Mouse (Mus musculus) adrenal gland, adult 10 weeks (tissue): ENCODE data around the gene Pkd2l1. TPM values are rescaled to one million over a fixed set of nuclear protein-coding genes. Genes with fewer than 3 reads are reported as not detected.

Experiments used
- polyA plus RNA-seq: library from polyadenylated mRNA; stranded (reverse); fragments of 350-450 nt; fragmentation: Illumina TruSeq; extraction: RNeasy Lipid Tissue Mini Kit (QIAGEN cat#74804); gene quantifications from one replicate; pipeline ENCODE4 v1.2.3, GENCODE M21; 2014; ENCODE audit warnings: low read depth, low replicate concordance

Pkd2l1 gene
- not detected for polyA plus RNA-seq

DNA sequence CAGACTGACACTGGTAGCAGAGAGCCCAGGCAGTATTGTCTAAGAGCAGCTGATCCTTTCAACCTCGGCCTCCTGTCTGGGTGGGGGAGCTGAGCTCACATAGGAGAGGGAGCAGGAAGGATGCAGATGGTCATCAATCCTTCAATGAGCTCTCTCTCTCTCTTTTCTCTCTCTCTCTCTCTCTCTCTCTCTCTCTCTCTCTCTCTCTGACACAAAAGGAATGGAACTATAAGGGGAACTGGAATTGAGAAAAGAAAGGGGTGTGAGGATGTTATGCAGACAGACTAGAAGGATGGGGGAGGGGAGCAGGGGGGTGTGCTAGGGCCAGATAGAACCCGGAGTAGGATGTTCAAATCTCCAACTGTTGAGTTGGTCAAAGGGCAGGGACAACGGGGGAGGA is at the start of gene Pkd2l1:
Gene Pkd2l1 (minus strand): TSS at position 101 of the 400 bp plus-strand sequence.

DNA sequence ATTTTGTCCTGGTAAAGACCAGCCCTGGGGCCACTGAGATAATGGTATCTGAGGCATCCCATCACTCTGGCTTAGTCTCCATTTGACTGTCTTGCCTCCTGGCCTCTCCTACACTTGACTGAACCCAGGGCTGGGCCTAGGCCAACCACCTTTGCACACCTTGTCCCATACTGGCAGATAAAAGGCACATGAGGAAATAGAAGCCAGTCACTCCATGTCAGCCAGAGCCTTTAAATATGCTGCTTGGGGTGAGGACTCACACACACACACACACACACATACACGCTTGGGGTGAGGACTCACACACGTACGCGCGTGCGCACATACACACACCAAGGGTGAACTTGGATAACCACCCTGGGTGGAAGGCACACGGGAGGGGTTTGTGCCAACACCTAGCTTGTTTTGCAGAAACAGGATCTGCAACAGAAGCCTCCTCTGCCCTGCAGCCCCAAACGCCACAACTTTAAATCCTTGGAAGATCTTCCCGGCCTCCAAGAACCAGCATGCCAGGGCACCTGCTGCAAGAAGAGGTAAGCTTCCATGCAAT is 10.8 kb upstream of the Pkd2l1 start, which contains the start of gene Scd3:
Gene Scd3 (plus strand): TSS at position 255 of the 550 bp plus-strand sequence.

DNA sequence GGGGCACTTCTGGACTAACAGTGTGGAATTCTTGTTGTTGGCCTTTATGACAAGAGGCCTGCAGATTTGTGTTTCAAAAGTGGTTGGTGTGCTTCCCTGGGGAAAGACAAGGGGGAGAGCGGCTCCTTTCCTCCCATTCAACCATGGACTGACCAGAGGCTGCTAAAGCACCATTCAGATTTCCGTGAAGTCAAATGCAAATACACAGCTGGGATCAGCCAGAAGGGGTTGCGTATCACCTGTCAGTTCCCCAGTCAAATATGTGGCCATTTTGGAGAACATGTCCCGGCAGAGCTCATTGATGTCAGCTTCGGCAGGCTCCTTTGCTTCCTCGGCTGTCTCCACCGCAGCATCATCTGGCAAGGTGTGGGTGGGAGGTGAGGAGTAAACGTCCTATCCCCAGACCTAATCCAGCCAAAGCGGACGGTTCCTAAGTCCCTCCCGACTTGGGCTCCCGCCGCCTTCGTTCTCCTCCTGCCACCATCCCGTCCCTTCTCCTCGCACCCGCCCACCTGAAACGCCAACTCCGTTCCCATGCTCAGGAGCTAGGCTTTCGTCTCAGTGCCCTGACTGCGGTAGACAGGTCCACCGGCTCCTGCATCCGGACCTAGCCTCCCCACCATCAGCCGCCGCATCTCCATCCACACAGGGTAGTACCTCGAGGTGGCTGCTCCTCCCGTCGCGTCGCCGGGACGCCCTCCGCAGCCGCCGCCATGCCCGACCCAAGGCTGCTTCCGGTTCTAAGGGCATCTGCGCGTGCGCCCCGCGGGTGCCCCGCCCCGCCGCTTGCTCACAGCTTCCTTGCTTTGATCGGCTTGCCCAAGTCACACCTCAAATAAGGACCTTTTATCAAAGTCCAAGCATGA is 46.3 kb downstream of the Pkd2l1 start, which contains the start of gene Bloc1s2:
Gene Bloc1s2 (minus strand): TSS at position 745 of the 866 bp plus-strand sequence.

DNA sequence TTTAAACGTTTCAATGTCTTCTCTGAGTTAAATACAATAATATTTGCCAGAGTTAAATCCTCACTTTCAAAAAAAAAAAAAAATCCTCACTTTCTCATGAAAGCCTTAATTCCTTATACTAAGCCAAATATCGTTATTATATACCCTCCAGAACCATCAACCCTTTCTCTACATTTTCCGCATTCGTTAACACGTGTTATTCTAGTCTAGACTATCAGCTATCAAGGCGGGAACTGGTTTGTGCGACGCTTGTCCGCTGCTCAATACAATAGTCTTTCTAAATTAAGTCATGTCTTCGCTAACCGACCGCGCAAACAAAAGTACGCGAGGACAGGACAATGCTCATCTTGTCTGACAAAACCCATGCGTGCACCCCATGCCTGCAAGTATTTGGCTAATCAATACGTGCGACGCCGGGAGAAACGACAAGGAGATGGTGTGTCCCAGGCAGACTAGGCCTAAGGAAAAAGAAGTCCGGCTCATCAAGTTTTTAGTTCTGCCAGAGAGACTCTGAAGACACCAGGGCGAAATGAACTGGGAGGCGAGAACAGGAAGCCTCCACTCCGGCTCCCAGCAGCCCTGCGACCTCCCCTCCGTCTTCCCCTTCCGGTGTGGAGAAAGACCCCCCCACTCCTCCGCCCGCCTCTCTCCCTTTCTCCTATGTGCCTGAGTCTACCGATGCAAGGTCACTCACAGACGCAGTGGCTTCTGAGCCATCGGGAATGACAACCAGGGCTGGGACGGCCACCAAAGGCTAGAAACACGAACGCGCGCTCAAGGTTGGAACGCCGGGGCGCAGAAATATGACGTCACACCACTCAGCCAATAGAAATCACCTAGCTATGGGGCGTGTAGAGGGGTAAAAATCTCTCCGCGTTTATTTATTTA is 56.9 kb downstream of the Pkd2l1 start, which contains the start of gene Cwf19l1:
Gene Cwf19l1 (minus strand): TSS at position 805 of the 888 bp plus-strand sequence.

DNA sequence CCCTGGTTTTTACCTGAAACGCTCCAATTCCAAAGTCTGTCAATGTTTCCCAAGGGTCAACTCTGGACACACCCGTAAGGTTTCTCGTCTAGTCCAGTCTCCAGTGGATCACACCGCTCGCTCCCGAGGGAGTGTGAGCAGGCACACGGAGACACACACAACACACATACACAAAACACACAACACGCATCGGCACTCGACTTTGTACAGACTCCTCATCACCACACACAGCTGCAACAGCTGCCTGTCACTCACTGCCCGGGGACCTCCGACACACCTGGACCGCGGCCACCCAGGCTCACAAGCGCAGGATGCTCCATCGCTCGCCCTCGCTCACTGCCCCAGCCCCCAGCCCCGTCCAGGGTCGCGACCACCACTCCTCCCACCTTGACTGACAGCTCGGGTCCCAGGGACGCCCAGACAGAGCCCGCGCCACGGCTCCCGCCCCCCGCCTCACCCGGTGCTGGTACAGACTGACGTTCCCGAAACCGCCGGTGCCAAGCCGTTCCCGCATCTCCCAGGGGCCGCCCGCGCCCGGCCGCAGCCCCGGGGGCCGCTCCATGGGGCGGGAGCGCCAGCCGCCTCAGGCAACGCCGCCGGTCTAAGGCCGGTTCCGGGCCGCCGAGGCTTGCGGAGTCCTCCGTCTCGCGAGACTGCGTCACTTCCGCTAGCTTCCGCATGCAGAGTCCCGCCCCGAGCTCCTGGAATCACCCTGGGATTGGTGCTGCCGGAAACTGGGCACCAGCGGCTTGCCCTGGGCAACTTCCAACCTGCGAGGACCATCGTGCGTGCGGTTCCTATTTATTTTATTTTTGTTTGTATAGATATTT is 85.2 kb downstream of the Pkd2l1 start, which contains the start of gene Chuk:
Gene Chuk (minus strand): TSS at position 650 of the 830 bp plus-strand sequence.

Other genes with a start within 250 kb of the Pkd2l1 start
- not detected for gene Cpn1, start 205.9 kb downstream of the Pkd2l1 start, polyA plus RNA-seq
- 0.70 TPM for gene Cyp2c23, start 163.2 kb downstream of the Pkd2l1 start, polyA plus RNA-seq
- gene Erlin1, start 122.7 kb downstream of the Pkd2l1 start, polyA plus RNA-seq = 37.9 TPM
- 274 TPM for gene Chuk, start 85.0 kb downstream of the Pkd2l1 start, polyA plus RNA-seq
- gene Cwf19l1, start 56.6 kb downstream of the Pkd2l1 start, polyA plus RNA-seq = 27.5 TPM
- 37.8 TPM for gene Bloc1s2, start 46.0 kb downstream of the Pkd2l1 start, polyA plus RNA-seq
- gene Scd3, start 10.8 kb upstream of the Pkd2l1 start, polyA plus RNA-seq = not detected
- gene Scd2, start 101.2 kb upstream of the Pkd2l1 start, polyA plus RNA-seq = 992 TPM
- gene Scd4, start 140.7 kb upstream of the Pkd2l1 start, polyA plus RNA-seq = 0.64 TPM
- 2,086 TPM for gene Scd1, start 215.4 kb upstream of the Pkd2l1 start, polyA plus RNA-seq